Mouse (Mus musculus) c-Kit-positive CD71-positive TER-119-positive erythroid progenitor cells, embryonic 14.5 days (primary cell): ENCODE measurements at regions not wholly inside any gene's neighbourhood (a gene's known extent, or its start where the extent isn't known, plus 50 kb on each side); places are given as distances from the start of the nearest gene placed in this dataset.

Experiments
- DNase-seq: peaks from one replicate; pipeline ENCODE4 v3.0.0-alpha.2; 2013; ENCODE audit warnings: low spot score

GRCm38 (mm10) chr9:84295891-84296290 is 370.9 kb downstream of the Bckdhb start:
- DNase-seq = no peak

- DNase-seq = no peak
These were observed 371.5 kb downstream of the Bckdhb start for GRCm38 (mm10) chr9:84296456-84296855.

GRCm38 (mm10) chr9:84304398-84304797 is 379.5 kb downstream of the Bckdhb start:
- DNase-seq = no peak

GRCm38 (mm10) chr9:84318811-84319210 is 393.9 kb downstream of the Bckdhb start:
- no peak for DNase-seq

GRCm38 (mm10) chr9:84319338-84319737 is 394.4 kb downstream of the Bckdhb start:
- no peak for DNase-seq

- no peak for DNase-seq
These were observed 398.2 kb downstream of the Bckdhb start for GRCm38 (mm10) chr9:84323145-84323544.

- DNase-seq = no peak
These were observed 406.2 kb downstream of the Bckdhb start for GRCm38 (mm10) chr9:84331083-84331602.

- peak; percentile 37 for DNase-seq
These were observed 418.6 kb downstream of the Bckdhb start for GRCm38 (mm10) chr9:84343435-84344095.

GRCm38 (mm10) chr9:84350223-84350622 is 425.3 kb downstream of the Bckdhb start:
- DNase-seq = no peak

- no peak for DNase-seq
These were observed 429.5 kb downstream of the Bckdhb start for GRCm38 (mm10) chr9:84354409-84354808.

GRCm38 (mm10) chr9:84356167-84356566 is 431.2 kb downstream of the Bckdhb start:
- no peak for DNase-seq

GRCm38 (mm10) chr9:84359879-84360278 is 434.9 kb downstream of the Bckdhb start:
- DNase-seq = no peak

GRCm38 (mm10) chr9:84360484-84360883 is 435.5 kb downstream of the Bckdhb start:
- no peak for DNase-seq

GRCm38 (mm10) chr9:84363478-84363877 is 438.5 kb downstream of the Bckdhb start:
- no peak for DNase-seq

- DNase-seq = no peak
These were observed 444.3 kb downstream of the Bckdhb start for GRCm38 (mm10) chr9:84369200-84369599.

- DNase-seq = no peak
These were observed 445.3 kb downstream of the Bckdhb start for GRCm38 (mm10) chr9:84370260-84370659.

GRCm38 (mm10) chr9:84375746-84376145 is 450.8 kb downstream of the Bckdhb start:
- no peak for DNase-seq

GRCm38 (mm10) chr9:84376621-84377020 is 451.7 kb downstream of the Bckdhb start:
- DNase-seq = no peak

GRCm38 (mm10) chr9:84381942-84382341 is 457.0 kb downstream of the Bckdhb start:
- DNase-seq = no peak

- DNase-seq = no peak
These were observed 464.9 kb downstream of the Bckdhb start for GRCm38 (mm10) chr9:84389831-84390230.

- no peak for DNase-seq
These were observed 469.8 kb downstream of the Bckdhb start for GRCm38 (mm10) chr9:84394536-84395314.

- no peak for DNase-seq
These were observed 474.5 kb downstream of the Bckdhb start for GRCm38 (mm10) chr9:84399481-84399880.
